Mouse (Mus musculus) brain, adult 2 months (tissue): ENCODE measurements at regions not wholly inside any gene's neighbourhood (a gene's known extent, or its start where the extent isn't known, plus 50 kb on each side); places are given as distances from the start of the nearest gene placed in this dataset.
A peak's percentile ranks its signal among the peaks of the same experiment; 100 is the strongest.

Experiments used
- DNase-seq: peaks from one replicate; pipeline ENCODE4 v3.0.0; 2011; ENCODE audit warnings: low read depth, low spot score

DNA sequence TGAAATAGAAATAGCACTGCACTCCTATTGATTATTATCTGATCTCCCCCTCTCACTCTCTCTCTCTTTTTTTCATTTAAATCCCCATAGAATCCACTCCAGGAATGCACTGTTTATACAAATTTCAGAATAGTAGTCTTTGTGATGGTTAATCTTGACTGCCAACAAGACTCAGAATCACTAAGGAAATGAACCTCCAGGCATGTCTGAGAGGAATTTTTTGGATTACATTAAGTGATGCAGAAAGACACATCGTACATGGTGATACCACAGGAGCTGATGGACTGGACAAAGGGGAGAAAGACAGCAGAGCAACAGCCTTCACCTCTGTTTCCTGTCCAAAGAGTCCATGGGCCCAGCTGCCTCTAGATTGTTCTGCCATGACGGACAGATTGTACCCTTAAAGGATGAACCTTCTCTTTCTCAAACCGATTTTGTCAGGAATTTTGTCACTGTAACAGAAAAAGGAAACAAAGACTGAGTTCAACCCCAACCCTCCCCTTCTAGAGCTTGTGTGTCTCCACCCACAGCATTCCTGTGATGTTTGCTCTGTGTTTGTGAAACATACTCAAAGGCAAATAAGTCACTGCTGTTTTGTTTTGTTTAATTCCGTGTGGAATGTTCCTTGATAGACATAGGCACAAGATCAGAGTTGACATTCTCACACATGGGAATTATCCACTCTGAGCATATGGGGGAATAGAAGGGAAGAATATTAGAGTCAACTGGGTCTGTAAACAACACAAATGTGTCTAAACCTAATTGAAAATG, 59.1 kb upstream of the Gm34302 start:
- no peak for DNase-seq

GRCm38 (mm10) chr3:63538881-63539280, 55.2 kb upstream of the Gm34302 start:
- DNase-seq, result no peak

- peak; percentile 16 for DNase-seq
Observed at GRCm38 (mm10) chr3:63534141-63534540, 50.5 kb upstream of the Gm34302 start.
